Mouse (Mus musculus) E14TG2a.4 (cell line): ENCODE measurements around the gene E130218I03Rik.

Experiments used
- H3K27me3 ChIP-seq: 2 replicates; pipeline ENCODE4 v1.6.1; 2014; ENCODE audit warnings: low read length, control low read depth; ENCODE audit not compliant: insufficient read depth
- H3K36me3 ChIP-seq: 2 replicates; pipeline ENCODE4 v1.6.1; 2014; ENCODE audit warnings: low read length, control low read depth; ENCODE audit not compliant: insufficient read depth
- H3K4me1 ChIP-seq: replicated peaks from 2 replicates; pipeline ENCODE4 v1.6.1; 2014; ENCODE audit warnings: low read depth, low read length, control low read depth
- H3K4me3 ChIP-seq: replicated peaks from 2 replicates; pipeline ENCODE4 v1.5.1; 2014; ENCODE audit warnings: mild to moderate bottlenecking, low read length
- H3K9me3 ChIP-seq: 2 replicates; pipeline ENCODE4 v1.6.1; 2014; ENCODE audit warnings: low read length, control low read depth
- CTCF ChIP-seq: conservative IDR thresholded peaks from 2 replicates; pipeline ENCODE4 v1.5.1; 2014; ENCODE audit warnings: low read length
- NANOG ChIP-seq: IDR thresholded peaks from 2 replicates; pipeline ENCODE4 v1.6.1; 2014; ENCODE audit warnings: borderline replicate concordance, low read length, mixed read lengths
- POU5F1 ChIP-seq: IDR thresholded peaks from 2 replicates; pipeline ENCODE4 v1.6.1; 2014; ENCODE audit warnings: low read length, borderline replicate concordance

E130218I03Rik gene

GRCm38 (mm10) chr4:134243516-134244250, at the start of gene E130218I03Rik:
Gene E130218I03Rik (plus strand): TSS chr4:134243662.
- Histone ChIP-seq H3K36me3 (peaks cover 23% of the 10 kb centered on the region), H3K27me3 (peaks cover 29% of the 10 kb centered on the region), H3K9me3 (no peaks in the 10 kb centered on the region), H3K4me1 (peaks cover 49% of the 10 kb centered on the region), H3K4me3 (peak within 1 kb of the TSS; percentile 90)
- no peak for TF ChIP-seq POU5F1
- TF ChIP-seq CTCF, result no peak
- no peak for TF ChIP-seq NANOG

- H3K36me3 ChIP-seq, result no peaks in the 10 kb centered on the region
- TF ChIP-seq NANOG, result no peak
- TF ChIP-seq POU5F1, result no peak
- TF ChIP-seq CTCF, result no peak
- H3K27me3 ChIP-seq, result no peaks in the 10 kb centered on the region; the same call in 1 of the 2 replicates
- H3K4me1 ChIP-seq, result peaks cover 8% of the 10 kb centered on the region; the same call in 1 of the 2 replicates
- H3K9me3 ChIP-seq, result no peaks in the 10 kb centered on the region
- no peak overlapping the region for H3K4me3 ChIP-seq
Measured at GRCm38 (mm10) chr4:134199371-134199770, 44.1 kb upstream of the E130218I03Rik start.

GRCm38 (mm10) chr4:134202904-134203303, 40.6 kb upstream of the E130218I03Rik start, which contains the start of gene Gm7534:
Gene Gm7534 (minus strand): TSS chr4:134203004.
- peaks cover 33% of the 10 kb centered on the region for H3K4me1 ChIP-seq
- no peak for TF ChIP-seq CTCF
- TF ChIP-seq NANOG, result no peak
- TF ChIP-seq POU5F1, result no peak
- H3K9me3 ChIP-seq, result no peaks in the 10 kb centered on the region
- H3K4me3 ChIP-seq, result no peak within 1 kb of the TSS
- no peaks in the 10 kb centered on the region for H3K27me3 ChIP-seq
- H3K36me3 ChIP-seq, result no peaks in the 10 kb centered on the region

- Histone ChIP-seq H3K4me3 (no peak overlapping the region), H3K36me3 (no peaks in the 10 kb centered on the region), H3K27me3 (no peaks in the 10 kb centered on the region), H3K4me1 (peaks cover 34% of the 10 kb centered on the region), H3K9me3 (no peaks in the 10 kb centered on the region)
- no peak for TF ChIP-seq CTCF
Measured at GRCm38 (mm10) chr4:134203340-134203896, 40.0 kb upstream of the E130218I03Rik start.

- no peaks in the 10 kb centered on the region for H3K36me3 ChIP-seq
- no peaks in the 10 kb centered on the region; the same call in 1 of the 2 replicates for H3K27me3 ChIP-seq
- no peak overlapping the region for H3K4me3 ChIP-seq
- TF ChIP-seq CTCF, result no peak
- TF ChIP-seq POU5F1, result no peak
- TF ChIP-seq NANOG, result no peak
- peaks cover 40% of the 10 kb centered on the region for H3K4me1 ChIP-seq
- H3K9me3 ChIP-seq, result no peaks in the 10 kb centered on the region
Measured at GRCm38 (mm10) chr4:134206488-134207053, 36.9 kb upstream of the E130218I03Rik start.

DNA sequence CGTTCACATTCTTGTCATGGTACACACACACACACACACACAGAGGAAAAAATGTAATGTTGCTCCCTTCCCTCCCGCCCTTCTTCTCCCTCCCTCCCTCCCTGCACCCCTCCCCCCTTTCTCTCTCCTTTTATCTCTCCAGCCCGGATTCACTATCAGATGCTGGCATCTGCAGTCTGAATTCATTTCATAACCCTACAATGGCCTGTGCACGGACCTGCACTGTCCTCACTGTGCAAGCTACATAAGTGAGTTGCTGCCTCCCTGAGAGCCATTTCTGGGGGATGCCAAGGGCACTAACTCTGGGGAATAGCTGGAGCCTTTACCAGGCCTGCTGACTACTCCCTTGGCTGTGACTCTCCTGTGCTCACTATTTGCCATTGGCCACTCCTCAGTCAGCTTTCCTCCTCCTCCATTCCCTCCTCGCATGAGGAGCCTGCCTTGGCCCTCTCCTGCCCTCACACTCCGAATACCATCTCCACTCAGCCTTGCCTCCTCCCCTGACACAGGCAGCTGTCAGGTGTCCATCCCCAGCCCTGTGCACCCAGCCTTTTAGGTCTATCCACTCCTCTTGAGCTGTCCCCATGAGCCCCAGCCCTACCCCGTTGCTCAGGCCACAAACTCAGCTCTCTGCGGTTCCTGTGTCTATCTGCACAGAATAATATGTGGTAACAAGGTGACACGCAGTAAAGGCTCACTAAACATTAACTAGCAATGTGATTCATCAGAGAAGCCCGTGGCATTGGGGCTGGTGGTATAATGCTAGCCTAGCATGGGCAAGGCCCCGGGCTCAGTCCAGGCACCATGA, 20.5 kb upstream of the E130218I03Rik start:
- peaks cover 4% of the 10 kb centered on the region; the same call in 1 of the 2 replicates for H3K4me1 ChIP-seq
- H3K27me3 ChIP-seq, result 0 out of 2 replicates have a peak, but pooled peaks cover 10% of the 10 kb centered on the region
- H3K4me3 ChIP-seq, result no peak overlapping the region
- H3K9me3 ChIP-seq, result no peaks in the 10 kb centered on the region
- no peaks in the 10 kb centered on the region for H3K36me3 ChIP-seq
- TF ChIP-seq POU5F1, result no peak
- TF ChIP-seq CTCF, result no peak
- no peak for TF ChIP-seq NANOG

DNA sequence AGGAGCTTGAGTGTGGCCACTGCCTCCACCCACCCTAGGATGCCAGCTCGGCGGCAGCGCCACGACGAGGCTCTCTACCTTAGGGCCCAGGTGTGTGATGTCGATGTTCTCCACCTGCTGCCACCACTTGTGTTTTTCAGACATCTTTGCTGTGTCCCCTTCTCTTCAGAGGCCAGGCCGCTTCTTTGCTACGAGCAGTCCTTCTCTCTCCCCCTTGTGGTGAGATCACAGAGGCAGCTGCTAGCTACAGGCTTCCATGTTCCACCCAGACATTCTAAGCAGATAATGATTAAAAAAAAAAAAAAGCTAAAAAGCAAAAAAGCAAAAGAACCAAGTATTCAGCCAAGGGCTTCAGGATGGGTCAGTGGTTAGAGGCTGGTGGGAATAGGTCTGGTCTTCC, 16.3 kb upstream of the E130218I03Rik start, which contains the start of gene Catsper4:
Catsper4 (minus strand) TSS at position 190 of the 400 bp plus-strand sequence.
- H3K27me3 ChIP-seq, result peaks cover 34% of the 10 kb centered on the region
- peaks cover 32% of the 10 kb centered on the region for H3K4me1 ChIP-seq
- no peaks in the 10 kb centered on the region for H3K36me3 ChIP-seq
- TF ChIP-seq CTCF, result no peak
- TF ChIP-seq NANOG, result no peak
- TF ChIP-seq POU5F1, result no peak
- no peak within 1 kb of the TSS for H3K4me3 ChIP-seq
- no peaks in the 10 kb centered on the region for H3K9me3 ChIP-seq

DNA sequence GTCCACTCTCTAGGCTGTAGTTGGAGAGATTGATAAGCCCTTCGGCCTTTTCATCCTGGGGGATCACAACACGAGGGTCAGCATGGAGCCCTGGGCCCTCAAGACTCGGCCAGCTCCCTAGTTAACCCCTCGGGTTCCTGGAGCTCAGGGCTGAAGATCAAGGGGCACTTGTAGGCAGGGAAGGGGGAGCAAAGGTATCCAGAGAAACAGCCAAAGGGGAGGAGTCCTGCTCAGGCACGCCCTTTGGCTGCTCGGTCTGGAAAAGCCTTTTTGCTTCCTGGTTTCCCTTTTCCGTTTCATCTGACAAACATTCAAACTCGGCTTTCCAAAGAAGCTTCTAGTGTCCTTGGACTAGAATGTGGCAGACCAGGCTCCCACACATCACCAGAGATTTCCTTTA, 13.0 kb upstream of the E130218I03Rik start:
- TF ChIP-seq NANOG, result no peak
- no peak for TF ChIP-seq CTCF
- no peak for TF ChIP-seq POU5F1
- Histone ChIP-seq H3K9me3 (no peaks in the 10 kb centered on the region), H3K4me3 (no peak overlapping the region), H3K4me1 (peaks cover 45% of the 10 kb centered on the region), H3K36me3 (no peaks in the 10 kb centered on the region), H3K27me3 (peaks cover 61% of the 10 kb centered on the region)
